Mouse (Mus musculus): Measurements from ENCODE around the gene Tamm41.

GRCm38 (mm10) chr6:114988619-114988980 is 49.1 kb downstream of the Tamm41 start:
- TF ChIP-seq GATA1 (IDR thresholded peaks at IDR 0.05; ENCODE audit: borderline replicate concordance, low read length) (no peak), FLI1 (IDR thresholded peaks at IDR 0.05; ENCODE audit: low read length) (no peak)

All from megakaryocyte, embryonic 14.5 days (primary cell).